Mouse (Mus musculus): ENCODE data around the gene Adh1. TPM values are rescaled to one million over a fixed set of nuclear protein-coding genes. Genes with fewer than 3 reads are reported as not detected.

Gene Adh1
- polyA plus RNA-seq, 1 experiment = 21.2 TPM

- no peak overlapping the region for H3K4me3 ChIP-seq (replicated peaks; ENCODE audit: control insufficient read depth, low read depth, low read length)
- H3K4me1 ChIP-seq (ENCODE audit: control insufficient read depth, insufficient read depth, low read length) = no peaks in the 10 kb centered on the region
- no peak for TF ChIP-seq POLR2A (IDR thresholded peaks at IDR 0.05; ENCODE audit: borderline replicate concordance, control insufficient read depth, low read depth, low read length)
- TF ChIP-seq CTCF (IDR thresholded peaks at IDR 0.05; ENCODE audit: control insufficient read depth, insufficient read depth, low read length) = no peak
- 88% methylated on average over 9 of the region's 9 CpGs for WGBS
- no peak overlapping the region for H3K27ac ChIP-seq (ENCODE audit: control insufficient read depth, insufficient read depth, low read depth, low read length, poor library complexity)
These were observed 21.8 kb downstream of the Adh1 start for GRCm38 (mm10) chr3:138282556-138282955.

GRCm38 (mm10) chr3:138283831-138284230, 23.0 kb downstream of the Adh1 start:
- 78% methylated on average over 1 of the region's 1 CpGs for WGBS
- H3K4me3 ChIP-seq (replicated peaks; ENCODE audit: control insufficient read depth, low read depth, low read length) = no peak overlapping the region
- H3K4me1 ChIP-seq (ENCODE audit: control insufficient read depth, insufficient read depth, low read length) = no peaks in the 10 kb centered on the region
- TF ChIP-seq CTCF (IDR thresholded peaks at IDR 0.05; ENCODE audit: control insufficient read depth, insufficient read depth, low read length) (no peak), POLR2A (IDR thresholded peaks at IDR 0.05; ENCODE audit: borderline replicate concordance, control insufficient read depth, low read depth, low read length) (no peak)
- no peak overlapping the region for H3K27ac ChIP-seq (ENCODE audit: control insufficient read depth, insufficient read depth, low read depth, low read length, poor library complexity)

GRCm38 (mm10) chr3:138285986-138286385, 25.2 kb downstream of the Adh1 start:
- no peak overlapping the region for H3K27ac ChIP-seq (ENCODE audit: control insufficient read depth, insufficient read depth, low read depth, low read length, poor library complexity)
- WGBS = 82% methylated on average over 7 of the region's 7 CpGs
- no peaks in the 10 kb centered on the region for H3K4me1 ChIP-seq (ENCODE audit: control insufficient read depth, insufficient read depth, low read length)
- H3K4me3 ChIP-seq (replicated peaks; ENCODE audit: control insufficient read depth, low read depth, low read length) = no peak overlapping the region
- no peak for TF ChIP-seq POLR2A (IDR thresholded peaks at IDR 0.05; ENCODE audit: borderline replicate concordance, control insufficient read depth, low read depth, low read length)
- TF ChIP-seq CTCF (IDR thresholded peaks at IDR 0.05; ENCODE audit: control insufficient read depth, insufficient read depth, low read length) = no peak

GRCm38 (mm10) chr3:138287686-138288085, 26.9 kb downstream of the Adh1 start:
- 72% methylated on average over 4 of the region's 4 CpGs for WGBS
- Histone ChIP-seq H3K4me3 (replicated peaks; ENCODE audit: control insufficient read depth, low read depth, low read length) (no peak overlapping the region), H3K27ac (ENCODE audit: control insufficient read depth, insufficient read depth, low read depth, low read length, poor library complexity) (no peak overlapping the region), H3K4me1 (ENCODE audit: control insufficient read depth, insufficient read depth, low read length) (no peaks in the 10 kb centered on the region)
- no peak for TF ChIP-seq CTCF (IDR thresholded peaks at IDR 0.05; ENCODE audit: control insufficient read depth, insufficient read depth, low read length)
- no peak for TF ChIP-seq POLR2A (IDR thresholded peaks at IDR 0.05; ENCODE audit: borderline replicate concordance, control insufficient read depth, low read depth, low read length)

GRCm38 (mm10) chr3:138290672-138291071, 29.9 kb downstream of the Adh1 start:
- no peaks in the 10 kb centered on the region for H3K4me1 ChIP-seq (ENCODE audit: control insufficient read depth, insufficient read depth, low read length)
- no peak overlapping the region for H3K4me3 ChIP-seq (replicated peaks; ENCODE audit: control insufficient read depth, low read depth, low read length)
- no peak overlapping the region for H3K27ac ChIP-seq (ENCODE audit: control insufficient read depth, insufficient read depth, low read depth, low read length, poor library complexity)
- TF ChIP-seq CTCF (IDR thresholded peaks at IDR 0.05; ENCODE audit: control insufficient read depth, insufficient read depth, low read length) (no peak), POLR2A (IDR thresholded peaks at IDR 0.05; ENCODE audit: borderline replicate concordance, control insufficient read depth, low read depth, low read length) (no peak)
- WGBS = 61% methylated on average over 2 of the region's 2 CpGs

- TF ChIP-seq CTCF (IDR thresholded peaks at IDR 0.05; ENCODE audit: control insufficient read depth, insufficient read depth, low read length) (no peak), POLR2A (IDR thresholded peaks at IDR 0.05; ENCODE audit: borderline replicate concordance, control insufficient read depth, low read depth, low read length) (no peak)
- Histone ChIP-seq H3K27ac (ENCODE audit: control insufficient read depth, insufficient read depth, low read depth, low read length, poor library complexity) (no peak overlapping the region), H3K4me1 (ENCODE audit: control insufficient read depth, insufficient read depth, low read length) (no peaks in the 10 kb centered on the region), H3K4me3 (replicated peaks; ENCODE audit: control insufficient read depth, low read depth, low read length) (no peak overlapping the region)
- WGBS = 83% methylated on average over 4 of the region's 4 CpGs
These were observed 30.8 kb downstream of the Adh1 start for GRCm38 (mm10) chr3:138291529-138292117.

GRCm38 (mm10) chr3:138293298-138293895, 32.6 kb downstream of the Adh1 start:
- Histone ChIP-seq H3K4me1 (ENCODE audit: control insufficient read depth, insufficient read depth, low read length) (no peaks in the 10 kb centered on the region), H3K4me3 (replicated peaks; ENCODE audit: control insufficient read depth, low read depth, low read length) (no peak overlapping the region), H3K27ac (ENCODE audit: control insufficient read depth, insufficient read depth, low read depth, low read length, poor library complexity) (no peak overlapping the region)
- TF ChIP-seq CTCF (IDR thresholded peaks at IDR 0.05; ENCODE audit: control insufficient read depth, insufficient read depth, low read length) (no peak), POLR2A (IDR thresholded peaks at IDR 0.05; ENCODE audit: borderline replicate concordance, control insufficient read depth, low read depth, low read length) (no peak)
- WGBS = 82% methylated on average over 7 of the region's 7 CpGs

- no peak overlapping the region for H3K4me3 ChIP-seq (replicated peaks; ENCODE audit: control insufficient read depth, low read depth, low read length)
- TF ChIP-seq POLR2A (IDR thresholded peaks at IDR 0.05; ENCODE audit: borderline replicate concordance, control insufficient read depth, low read depth, low read length) = no peak
- no peak for TF ChIP-seq CTCF (IDR thresholded peaks at IDR 0.05; ENCODE audit: control insufficient read depth, insufficient read depth, low read length)
- H3K27ac ChIP-seq (ENCODE audit: control insufficient read depth, insufficient read depth, low read depth, low read length, poor library complexity) = no peak overlapping the region
- no peaks in the 10 kb centered on the region for H3K4me1 ChIP-seq (ENCODE audit: control insufficient read depth, insufficient read depth, low read length)
- WGBS = 87% methylated on average over 9 of the region's 9 CpGs
These were observed 39.3 kb downstream of the Adh1 start for GRCm38 (mm10) chr3:138300130-138300529.
